Mouse (Mus musculus): ENCODE measurements around the gene Rimbp2. TPM values are rescaled to one million over a fixed set of nuclear protein-coding genes. Genes with fewer than 3 reads are reported as not detected.

Gene Rimbp2
- polyA plus RNA-seq, 1 experiment from 2014 or later = 0.13 TPM

GRCm38 (mm10) chr5:128887546-128887945 is 65.7 kb downstream of the Rimbp2 start:
- H3K27me3 ChIP-seq (replicated peaks) = no peaks in the 10 kb centered on the region

GRCm38 (mm10) chr5:128884320-128884719 is 69.0 kb downstream of the Rimbp2 start:
- Histone ChIP-seq H3K9ac (no peak overlapping the region), H3K27me3 (replicated peaks) (no peaks in the 10 kb centered on the region), H3K27ac (ENCODE audit: poor library complexity, severe bottlenecking) (no peak overlapping the region), H3K4me1 (replicated peaks) (no peaks in the 10 kb centered on the region), H3K36me3 (no peaks in the 10 kb centered on the region), H3K4me2 (no peak overlapping the region), H3K9me3 (replicated peaks) (no peaks in the 10 kb centered on the region), H3K4me3 (no peak overlapping the region)
- WGBS = 87% methylated on average over 5 of the region's 5 CpGs
- no peak for ATAC-seq (ENCODE audit: insufficient number of reproducible peaks, low FRiP score)

More at GRCm38 (mm10) chr5:128887546-128887945, 65.7 kb downstream of the Rimbp2 start:
- Histone ChIP-seq H3K4me3 (no peak overlapping the region), H3K9ac (no peak overlapping the region), H3K4me2 (no peak overlapping the region), H3K27ac (ENCODE audit: poor library complexity, severe bottlenecking) (no peak overlapping the region), H3K36me3 (no peaks in the 10 kb centered on the region), H3K4me1 (replicated peaks) (no peaks in the 10 kb centered on the region), H3K9me3 (replicated peaks) (0 out of 2 replicates have a peak, but pooled peaks cover 5% of the 10 kb centered on the region)
- 79% methylated on average over 3 of the region's 3 CpGs for WGBS
- ATAC-seq (ENCODE audit: insufficient number of reproducible peaks, low FRiP score) = no peak

GRCm38 (mm10) chr5:128879092-128879491 is 74.2 kb downstream of the Rimbp2 start:
- Histone ChIP-seq H3K4me2 (no peak overlapping the region), H3K27me3 (replicated peaks) (peaks cover 31% of the 10 kb centered on the region), H3K27ac (ENCODE audit: poor library complexity, severe bottlenecking) (no peak overlapping the region), H3K36me3 (no peaks in the 10 kb centered on the region), H3K9ac (no peak overlapping the region), H3K9me3 (replicated peaks) (no peaks in the 10 kb centered on the region), H3K4me3 (no peak overlapping the region), H3K4me1 (replicated peaks) (no peaks in the 10 kb centered on the region)
- ATAC-seq (ENCODE audit: insufficient number of reproducible peaks, low FRiP score) = no peak
- WGBS = 22% methylated on average over 3 of the region's 3 CpGs

GRCm38 (mm10) chr5:128877425-128878035 is 75.8 kb downstream of the Rimbp2 start:
- H3K4me1 ChIP-seq (replicated peaks) = no peaks in the 10 kb centered on the region
- H3K27ac ChIP-seq (ENCODE audit: poor library complexity, severe bottlenecking) = no peak overlapping the region
- WGBS = 7% methylated on average over 16 of the region's 16 CpGs

GRCm38 (mm10) chr5:128871706-128872105 is 81.6 kb downstream of the Rimbp2 start:
- Histone ChIP-seq H3K9me3 (replicated peaks) (no peaks in the 10 kb centered on the region), H3K4me1 (replicated peaks) (no peaks in the 10 kb centered on the region), H3K27me3 (replicated peaks) (peaks cover 7% of the 10 kb centered on the region; the same call in 1 of the 2 replicates), H3K36me3 (no peaks in the 10 kb centered on the region), H3K4me2 (no peak overlapping the region), H3K4me3 (no peak overlapping the region), H3K27ac (ENCODE audit: poor library complexity, severe bottlenecking) (no peak overlapping the region), H3K9ac (no peak overlapping the region)
- WGBS = 62% methylated on average over 3 of the region's 3 CpGs
- no peak for ATAC-seq (ENCODE audit: insufficient number of reproducible peaks, low FRiP score)

More at GRCm38 (mm10) chr5:128877425-128878035, 75.8 kb downstream of the Rimbp2 start:
- Histone ChIP-seq H3K4me3 (no peak overlapping the region), H3K9ac (no peak overlapping the region), H3K27me3 (replicated peaks) (peaks cover 31% of the 10 kb centered on the region), H3K36me3 (no peaks in the 10 kb centered on the region), H3K4me2 (no peak overlapping the region), H3K9me3 (replicated peaks) (no peaks in the 10 kb centered on the region)
- ATAC-seq (ENCODE audit: insufficient number of reproducible peaks, low FRiP score) = no peak

GRCm38 (mm10) chr5:128866811-128867210 is 86.5 kb downstream of the Rimbp2 start:
- no peak overlapping the region for H3K27ac ChIP-seq (ENCODE audit: poor library complexity, severe bottlenecking)
- H3K4me2 ChIP-seq = no peak overlapping the region
- H3K4me1 ChIP-seq (replicated peaks) = peaks cover 11% of the 10 kb centered on the region
- no peaks in the 10 kb centered on the region for H3K9me3 ChIP-seq (replicated peaks)
- 71% methylated on average over 5 of the region's 5 CpGs for WGBS
- H3K36me3 ChIP-seq = no peaks in the 10 kb centered on the region
- no peak overlapping the region for H3K4me3 ChIP-seq
- H3K27me3 ChIP-seq (replicated peaks) = no peaks in the 10 kb centered on the region
- H3K9ac ChIP-seq = no peak overlapping the region
- ATAC-seq (ENCODE audit: insufficient number of reproducible peaks, low FRiP score) = no peak

GRCm38 (mm10) chr5:128866291-128866690 is 87.0 kb downstream of the Rimbp2 start:
- Histone ChIP-seq H3K27ac (ENCODE audit: poor library complexity, severe bottlenecking) (no peak overlapping the region), H3K27me3 (replicated peaks) (no peaks in the 10 kb centered on the region), H3K4me2 (no peak overlapping the region), H3K9me3 (replicated peaks) (no peaks in the 10 kb centered on the region), H3K4me1 (replicated peaks) (peaks cover 11% of the 10 kb centered on the region), H3K4me3 (no peak overlapping the region), H3K9ac (no peak overlapping the region), H3K36me3 (no peaks in the 10 kb centered on the region)
- WGBS = 66% methylated on average over 5 of the region's 5 CpGs
- no peak for ATAC-seq (ENCODE audit: insufficient number of reproducible peaks, low FRiP score)

- ATAC-seq (ENCODE audit: insufficient number of reproducible peaks, low FRiP score) = no peak
- Histone ChIP-seq H3K4me3 (no peak overlapping the region), H3K9me3 (replicated peaks) (no peaks in the 10 kb centered on the region)
Observed at GRCm38 (mm10) chr5:128863497-128863896, 89.8 kb downstream of the Rimbp2 start.

GRCm38 (mm10) chr5:128860907-128861306 is 92.4 kb downstream of the Rimbp2 start:
- Histone ChIP-seq H3K36me3 (no peaks in the 10 kb centered on the region), H3K9me3 (replicated peaks) (no peaks in the 10 kb centered on the region), H3K4me1 (replicated peaks) (peaks cover 11% of the 10 kb centered on the region), H3K27ac (ENCODE audit: poor library complexity, severe bottlenecking) (no peak overlapping the region), H3K27me3 (replicated peaks) (no peaks in the 10 kb centered on the region), H3K9ac (no peak overlapping the region), H3K4me3 (no peak overlapping the region), H3K4me2 (no peak overlapping the region)
- 86% methylated on average over 3 of the region's 3 CpGs for WGBS
- ATAC-seq (ENCODE audit: insufficient number of reproducible peaks, low FRiP score) = no peak

More at GRCm38 (mm10) chr5:128863497-128863896, 89.8 kb downstream of the Rimbp2 start:
- H3K27ac ChIP-seq (ENCODE audit: poor library complexity, severe bottlenecking) = no peak overlapping the region
- H3K9ac ChIP-seq = no peak overlapping the region
- 45% methylated on average over 6 of the region's 6 CpGs for WGBS
- H3K4me1 ChIP-seq (replicated peaks) = peaks cover 11% of the 10 kb centered on the region
- no peaks in the 10 kb centered on the region for H3K27me3 ChIP-seq (replicated peaks)
- H3K4me2 ChIP-seq = no peak overlapping the region
- no peaks in the 10 kb centered on the region for H3K36me3 ChIP-seq

- Histone ChIP-seq H3K9me3 (replicated peaks) (no peaks in the 10 kb centered on the region), H3K4me3 (no peak overlapping the region), H3K4me2 (no peak overlapping the region), H3K4me1 (replicated peaks) (no peaks in the 10 kb centered on the region), H3K9ac (no peak overlapping the region), H3K36me3 (no peaks in the 10 kb centered on the region), H3K27me3 (replicated peaks) (no peaks in the 10 kb centered on the region), H3K27ac (ENCODE audit: poor library complexity, severe bottlenecking) (no peak overlapping the region)
- no peak for ATAC-seq (ENCODE audit: insufficient number of reproducible peaks, low FRiP score)
- WGBS = 56% methylated on average over 6 of the region's 6 CpGs
Observed at GRCm38 (mm10) chr5:128852791-128853190, 100.5 kb downstream of the Rimbp2 start.

GRCm38 (mm10) chr5:128847806-128848205 is 105.5 kb downstream of the Rimbp2 start:
- H3K4me1 ChIP-seq (replicated peaks) = no peaks in the 10 kb centered on the region
- no peak overlapping the region for H3K4me2 ChIP-seq
- no peaks in the 10 kb centered on the region for H3K27me3 ChIP-seq (replicated peaks)
- no peak overlapping the region for H3K4me3 ChIP-seq
- H3K27ac ChIP-seq (ENCODE audit: poor library complexity, severe bottlenecking) = no peak overlapping the region
- ATAC-seq (ENCODE audit: insufficient number of reproducible peaks, low FRiP score) = no peak
- 72% methylated on average over 8 of the region's 8 CpGs for WGBS
- peaks cover 4% of the 10 kb centered on the region; the same call in 1 of the 2 replicates for H3K9me3 ChIP-seq (replicated peaks)
- H3K36me3 ChIP-seq = no peaks in the 10 kb centered on the region
- H3K9ac ChIP-seq = no peak overlapping the region
